Mouse (Mus musculus) layer of hippocampus, postnatal 36 days (tissue): Measurements from ENCODE around the gene Dvl3. TPM values are rescaled to one million over a fixed set of nuclear protein-coding genes. Genes with fewer than 3 reads are reported as not detected.

Experiments used
- DNase-seq, 2 experiments: peaks; one replicate each; pipeline ENCODE4 v3.0.0; 2022
- total RNA-seq, 2 experiments: library from RNA; stranded (reverse); gene quantifications; 2 replicates each; pipeline ENCODE4 v1.2.3; 2021

Dvl3 gene
- total RNA-seq, 2 experiments from 2014 or later = 57.1 to 64.4 TPM

DNA sequence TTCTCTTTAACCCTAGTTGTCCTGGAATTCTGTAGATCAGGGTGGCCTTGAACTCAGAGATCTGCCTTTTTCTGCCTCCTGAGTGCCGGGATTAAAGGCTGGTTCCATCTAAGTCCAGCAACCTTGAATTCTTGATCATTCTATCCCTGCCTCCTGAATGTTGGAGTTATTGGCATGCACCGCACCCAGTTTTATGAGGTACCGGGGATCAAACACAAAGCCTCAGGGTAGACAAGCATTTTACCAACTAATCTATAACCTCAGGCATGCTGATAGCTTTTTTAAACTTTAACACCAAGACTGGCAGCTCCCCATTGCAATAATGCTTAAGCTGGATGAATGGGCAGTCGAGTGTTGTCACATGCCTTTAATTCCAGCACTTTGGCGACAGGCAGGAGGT, 30.6 kb downstream of the Dvl3 start:
- DNase-seq = no peak

DNA sequence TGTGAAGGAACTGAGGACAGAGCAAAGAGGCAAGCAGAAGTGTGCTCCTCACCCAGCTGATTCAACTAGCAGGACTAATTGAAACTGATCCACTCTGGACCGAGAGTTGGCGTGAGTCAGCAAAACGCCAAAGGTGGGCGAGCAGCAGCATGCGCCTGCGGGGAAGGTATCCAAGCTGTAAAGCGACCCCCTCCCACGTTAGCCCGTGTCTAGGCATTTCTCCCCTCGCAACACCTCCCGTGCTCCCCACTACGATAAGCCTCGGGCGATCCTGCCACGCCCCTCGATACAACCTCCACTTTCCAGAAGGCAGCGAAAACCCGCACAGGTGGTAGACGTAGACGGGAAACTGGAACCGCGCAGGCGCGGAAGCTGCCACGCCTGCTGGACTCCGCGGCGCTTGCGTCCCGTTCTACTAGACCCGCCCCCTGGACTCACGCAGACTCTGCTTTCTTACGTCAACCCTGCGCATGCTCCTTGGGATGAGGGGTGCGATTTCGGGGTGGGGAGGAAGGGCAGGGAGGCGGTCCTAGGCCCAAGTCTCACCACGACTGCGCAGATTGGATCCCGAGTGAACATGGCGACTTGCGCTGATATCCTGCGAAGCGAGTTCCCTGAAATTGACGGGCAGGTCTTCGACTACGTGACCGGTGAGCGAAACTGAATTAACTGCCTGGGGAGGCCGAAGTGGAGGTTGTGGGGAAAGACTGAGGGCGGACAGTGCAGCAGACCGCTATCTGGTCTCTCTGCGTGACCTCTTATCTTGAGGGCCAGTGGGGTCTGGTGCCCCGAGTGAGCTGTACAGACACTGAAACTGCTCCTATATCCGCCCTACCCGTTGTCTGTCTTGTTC, 31.5 kb downstream of the Dvl3 start, which contains the start of gene Abcf3:
Gene Abcf3 (plus strand): TSS at position 482 of the 853 bp plus-strand sequence.
- peak; percentile 97 to 98 for DNase-seq

DNA sequence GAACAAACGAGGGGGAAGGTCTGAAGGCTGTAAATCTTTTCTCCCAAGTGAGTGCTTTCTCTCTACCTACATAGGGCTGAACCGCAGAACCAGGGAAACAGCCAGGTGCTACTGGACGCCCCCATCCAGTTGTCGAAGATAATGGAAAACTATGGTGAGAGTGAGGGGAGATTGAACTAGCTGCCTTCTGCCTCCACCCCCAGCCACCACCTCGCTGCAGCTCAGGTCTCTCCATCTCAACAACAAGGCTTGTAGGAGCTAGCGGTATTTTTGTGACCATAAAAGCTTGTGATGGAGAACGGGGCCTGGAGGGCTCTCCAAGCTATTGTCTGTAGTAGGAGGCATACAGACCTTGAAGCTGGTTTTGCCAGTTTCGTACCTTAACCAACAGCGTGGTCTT, 32.4 kb downstream of the Dvl3 start:
- no peak for DNase-seq

DNA sequence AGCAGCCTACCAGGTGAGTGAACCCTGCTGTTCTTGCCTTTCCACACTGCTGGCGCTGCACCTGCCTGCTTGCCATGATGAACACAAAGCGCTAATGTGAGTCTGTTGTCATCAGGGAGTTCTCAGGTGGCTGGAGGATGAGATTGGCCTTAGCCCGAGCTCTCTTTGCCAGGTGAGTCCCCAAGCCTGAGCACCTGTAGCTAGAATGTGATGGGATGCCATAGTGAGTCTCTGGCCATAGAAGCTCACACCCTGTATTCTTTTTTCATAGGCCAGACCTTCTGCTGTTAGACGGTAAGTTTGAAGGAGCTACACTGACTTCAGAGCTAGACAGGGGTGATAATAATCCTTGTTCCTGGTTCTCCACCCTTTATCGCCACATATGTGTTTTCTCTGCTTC, 34.9 kb downstream of the Dvl3 start:
- DNase-seq = no peak

DNA sequence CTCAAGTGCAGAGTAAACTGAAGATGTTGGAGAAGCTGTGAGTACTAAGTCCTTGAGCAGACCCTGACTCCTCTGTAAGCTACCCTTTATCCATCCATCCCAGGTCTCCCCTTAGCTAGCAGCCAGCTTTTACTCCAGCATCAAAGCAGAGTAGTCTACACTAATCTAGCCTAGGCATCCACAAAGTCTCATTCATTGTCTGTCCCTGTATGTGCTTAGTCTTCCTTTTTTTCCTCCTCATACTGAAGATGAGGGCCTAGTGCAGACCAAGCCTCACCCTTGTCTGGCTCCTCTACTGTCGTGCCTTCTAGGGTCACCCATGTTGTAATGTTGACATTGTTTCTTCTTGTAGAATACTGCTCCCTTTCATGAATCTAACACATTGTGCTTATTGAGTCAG, 35.8 kb downstream of the Dvl3 start:
- no peak for DNase-seq

DNA sequence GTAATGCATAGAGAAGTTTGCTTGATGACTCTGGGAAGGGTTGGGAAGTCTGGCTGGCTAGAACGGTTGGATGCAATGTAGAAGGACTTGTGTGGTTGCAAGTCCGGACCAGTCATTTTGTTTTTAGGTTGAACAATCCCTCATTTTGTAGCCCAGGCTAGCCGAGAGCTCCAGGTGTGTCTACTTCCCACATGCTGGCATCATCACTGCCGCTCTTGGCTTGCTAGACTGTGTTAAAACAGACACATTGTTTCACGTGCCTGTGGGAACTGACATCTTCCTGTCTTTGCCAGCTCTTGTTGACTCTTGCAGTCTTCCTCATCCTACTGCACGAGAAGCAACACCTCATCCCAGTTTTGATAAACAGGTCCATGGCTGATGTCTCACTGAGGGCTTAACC, 38.2 kb downstream of the Dvl3 start:
- DNase-seq = no peak

DNA sequence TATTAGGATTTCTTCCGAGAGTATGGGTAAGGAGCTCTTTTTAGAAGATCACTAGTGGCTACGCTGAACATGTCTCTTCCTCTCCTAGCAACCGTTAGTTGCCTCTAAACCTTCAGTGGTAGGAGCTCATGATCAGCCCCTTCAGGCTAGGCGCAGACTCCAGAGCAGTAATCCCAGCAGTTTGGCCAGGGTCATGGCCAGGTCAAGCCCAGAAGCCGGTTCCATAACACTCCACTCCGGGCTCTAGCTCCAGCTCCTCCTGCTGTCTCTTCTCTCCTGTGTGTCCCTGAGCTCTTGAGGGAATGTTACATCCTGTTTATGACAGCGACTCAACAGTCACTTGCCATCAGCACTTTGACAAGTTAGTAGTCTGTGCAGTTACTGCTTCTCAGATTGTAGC, 40.6 kb downstream of the Dvl3 start:
- DNase-seq = no peak

DNA sequence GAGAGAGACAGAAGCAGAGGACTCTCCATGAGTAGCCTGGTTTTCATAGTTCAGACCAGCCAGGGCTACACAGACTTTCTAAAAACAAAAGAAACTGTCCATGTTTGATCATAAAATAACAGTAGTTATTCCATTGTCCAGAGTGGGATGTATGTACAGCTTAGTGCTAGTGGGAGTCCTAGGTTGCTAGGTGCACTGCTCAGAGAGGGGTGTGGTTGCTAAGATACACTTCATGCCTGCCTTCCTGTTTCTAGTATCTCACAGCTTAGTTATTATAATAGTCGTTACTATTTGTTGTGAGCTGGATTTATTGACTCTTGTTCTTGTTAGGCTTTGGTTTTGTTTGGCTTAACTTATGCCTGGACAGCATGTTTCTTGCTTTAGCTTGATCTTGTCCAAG, 48.3 kb downstream of the Dvl3 start:
- no peak for DNase-seq

Other genes with a start within 250 kb of the Dvl3 start
- gene Parl, start 214.6 kb upstream of the Dvl3 start, total RNA-seq = 10 to 100 TPM; 56.2 to 61.9 TPM
- gene Cyp2ab1, start 191.6 kb upstream of the Dvl3 start, total RNA-seq = not detected
- gene Abcc5, start 90.6 kb upstream of the Dvl3 start, total RNA-seq = 100 to 1,000 TPM; 237 to 252 TPM
- gene Eif2b5, start 18.2 kb upstream of the Dvl3 start, total RNA-seq = 10 to 100 TPM; 49.7 to 50.1 TPM
- 100 to 1,000 TPM; 725 to 748 TPM for gene Ap2m1, start 18.5 kb downstream of the Dvl3 start, total RNA-seq
- 100 to 1,000 TPM; 104 to 113 TPM for gene Abcf3, start 31.6 kb downstream of the Dvl3 start, total RNA-seq
- 10 to 100 TPM; 21.8 to 23.4 TPM for gene Vwa5b2, start 72.5 kb downstream of the Dvl3 start, total RNA-seq
- gene Eef1akmt4, start 94.6 kb downstream of the Dvl3 start, total RNA-seq = 1 to 10 TPM; 2.5 to 2.9 TPM
- not detected for gene Gm49333, start 94.6 kb downstream of the Dvl3 start, total RNA-seq
- gene Alg3, start 94.8 kb downstream of the Dvl3 start, total RNA-seq = 10 to 100 TPM; 11.9 to 13.2 TPM
- 10 to 100 TPM; 83.0 to 88.3 TPM for gene Camk2n2, start 104.3 kb downstream of the Dvl3 start, total RNA-seq
- 10 to 100 TPM; 28.4 to 29.2 TPM for gene Ece2, start 112.8 kb downstream of the Dvl3 start, total RNA-seq
- gene Psmd2, start 134.7 kb downstream of the Dvl3 start, total RNA-seq = 100 to 1,000 TPM; 212 to 232 TPM
- 100 to 1,000 TPM; 292 to 299 TPM for gene Eif4g1, start 151.3 kb downstream of the Dvl3 start, total RNA-seq
- 100 to 1,000 TPM; 415 to 465 TPM for gene Fam131a, start 176.3 kb downstream of the Dvl3 start, total RNA-seq
- gene Polr2h, start 200.7 kb downstream of the Dvl3 start, total RNA-seq = 10 to 100 TPM; 24.8 to 24.9 TPM
- gene Clcn2, start 200.8 kb downstream of the Dvl3 start, total RNA-seq = 10 to 100 TPM; 66.0 to 71.3 TPM
- 10 to 100 TPM; 86.1 to 88.4 TPM for gene Chrd, start 216.1 kb downstream of the Dvl3 start, total RNA-seq
- gene Thpo, start 217.5 kb downstream of the Dvl3 start, total RNA-seq = 10 to 100 TPM; 14.1 to 15.8 TPM